Mouse (Mus musculus) midbrain, embryonic 13.5 days (tissue): ENCODE data around the gene Ifnar2. TPM values are rescaled to one million over a fixed set of nuclear protein-coding genes. Genes with fewer than 3 reads are reported as not detected.
A peak's percentile ranks its signal among the peaks of the same experiment; 100 is the strongest.

Source experiments
- ATAC-seq: fragments of 200-750 bp; cut with Nextera tagmentation; 2 replicates; pipeline ENCODE4 v1.8.0; 2017; ENCODE audit warnings: mild to moderate bottlenecking, moderate TSS enrichment, moderate library complexity
- H3K27ac ChIP-seq: fragments of 300-500 bp; sonication (generic); 2 replicates; pipeline ENCODE4 v1.5.1; 2015; ENCODE audit warnings: inconsistent platforms, mild to moderate bottlenecking, moderate library complexity
- H3K27me3 ChIP-seq: fragments of 300-500 bp; sonication (generic); 2 replicates; pipeline ENCODE4 v1.6.1; 2015; ENCODE audit warnings: mild to moderate bottlenecking, inconsistent platforms
- H3K36me3 ChIP-seq: fragments of 300-500 bp; sonication (generic); 2 replicates; pipeline ENCODE4 v1.6.1; 2015; ENCODE audit warnings: mild to moderate bottlenecking, inconsistent platforms
- H3K4me1 ChIP-seq: fragments of 300-500 bp; sonication (generic); replicated peaks from 2 replicates; pipeline ENCODE4 v1.6.1; 2015; ENCODE audit warnings: inconsistent platforms
- H3K4me2 ChIP-seq: fragments of 300-500 bp; sonication (generic); replicated peaks from 2 replicates; pipeline ENCODE4 v1.6.1; 2015; ENCODE audit warnings: moderate library complexity, mild to moderate bottlenecking, inconsistent platforms
- H3K4me3 ChIP-seq: fragments of 300-500 bp; sonication (generic); replicated peaks from 2 replicates; pipeline ENCODE4 v1.5.1; 2015; ENCODE audit warnings: mild to moderate bottlenecking, inconsistent platforms
- H3K9ac ChIP-seq: fragments of 300-500 bp; sonication (generic); replicated peaks from 2 replicates; pipeline ENCODE4 v1.6.1; 2015; ENCODE audit warnings: mild to moderate bottlenecking, inconsistent platforms
- H3K9me3 ChIP-seq: fragments of 300-500 bp; sonication (generic); 2 replicates; pipeline ENCODE4 v1.6.1; 2016; ENCODE audit warnings: mild to moderate bottlenecking, inconsistent platforms
- WGBS: fragments of 180-500 bp; shearing (Covaris S2); methylation state at CpG from one replicate; pipeline ENCODE4 v1.1.7; 2015; 5-methylcytosine and 5-hydroxymethylcytosine counted together
- polyA plus RNA-seq: library from polyadenylated mRNA; unstranded; fragments of >200 nt; fragmentation: Nextera tagmentation; extraction: Ambion mirVana; gene quantifications from 2 replicates; pipeline ENCODE4 v1.2.1, GENCODE M21; 2015

Ifnar2 gene
- polyA plus RNA-seq, 1 experiment from 2014 or later: 28.3 TPM

- ATAC-seq: no peak
- WGBS: 67% methylated on average over 10 of the region's 10 CpGs
- no peak overlapping the region for H3K9ac ChIP-seq
- no peaks in the 10 kb centered on the region for H3K4me1 ChIP-seq
- peaks cover 44% of the 10 kb centered on the region for H3K36me3 ChIP-seq
- no peak overlapping the region for H3K4me2 ChIP-seq
- no peaks in the 10 kb centered on the region for H3K27me3 ChIP-seq
- no peaks in the 10 kb centered on the region for H3K9me3 ChIP-seq
- H3K4me3 ChIP-seq: no peak overlapping the region
- H3K27ac ChIP-seq: no peak overlapping the region
These were observed 24.4 kb downstream of the Ifnar2 start for GRCm38 (mm10) chr16:91396844-91397537.

DNA sequence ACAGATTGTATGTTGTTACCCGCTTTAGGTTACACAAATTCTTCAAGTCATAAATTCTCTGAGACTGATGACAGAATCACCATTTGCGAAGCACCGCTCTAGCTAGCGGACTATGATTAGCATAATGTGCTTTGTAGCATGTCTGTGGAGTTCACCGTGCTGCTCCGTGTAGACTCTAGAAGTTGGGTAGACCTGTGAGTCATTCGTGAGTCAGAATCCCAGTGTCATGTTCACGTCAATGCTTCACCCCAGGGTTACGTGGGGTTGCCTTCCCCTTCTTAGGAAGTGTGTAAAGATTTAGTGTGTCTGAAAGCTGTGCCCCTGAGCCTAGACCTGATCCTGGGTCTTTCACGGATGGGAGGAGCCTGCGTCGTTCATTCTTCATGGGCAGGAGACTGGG is 25.4 kb downstream of the Ifnar2 start:
- ATAC-seq: no peak
- no peak overlapping the region for H3K4me2 ChIP-seq
- no peaks in the 10 kb centered on the region for H3K4me1 ChIP-seq
- H3K4me3 ChIP-seq: no peak overlapping the region
- 92% methylated on average over 12 of the region's 12 CpGs for WGBS
- H3K27ac ChIP-seq: no peak overlapping the region
- no peaks in the 10 kb centered on the region for H3K9me3 ChIP-seq
- no peak overlapping the region for H3K9ac ChIP-seq
- peaks cover 34% of the 10 kb centered on the region for H3K36me3 ChIP-seq
- H3K27me3 ChIP-seq: no peaks in the 10 kb centered on the region

- no peak for ATAC-seq
- no peak overlapping the region for H3K27ac ChIP-seq
- no peaks in the 10 kb centered on the region for H3K9me3 ChIP-seq
- H3K9ac ChIP-seq: no peak overlapping the region
- no peak overlapping the region for H3K4me2 ChIP-seq
- H3K36me3 ChIP-seq: peaks cover 31% of the 10 kb centered on the region
- no peak overlapping the region for H3K4me3 ChIP-seq
- H3K4me1 ChIP-seq: no peaks in the 10 kb centered on the region
- no peaks in the 10 kb centered on the region for H3K27me3 ChIP-seq
- WGBS: 91% methylated on average over 7 of the region's 7 CpGs
These were observed 26.4 kb downstream of the Ifnar2 start for GRCm38 (mm10) chr16:91398944-91399343.

DNA sequence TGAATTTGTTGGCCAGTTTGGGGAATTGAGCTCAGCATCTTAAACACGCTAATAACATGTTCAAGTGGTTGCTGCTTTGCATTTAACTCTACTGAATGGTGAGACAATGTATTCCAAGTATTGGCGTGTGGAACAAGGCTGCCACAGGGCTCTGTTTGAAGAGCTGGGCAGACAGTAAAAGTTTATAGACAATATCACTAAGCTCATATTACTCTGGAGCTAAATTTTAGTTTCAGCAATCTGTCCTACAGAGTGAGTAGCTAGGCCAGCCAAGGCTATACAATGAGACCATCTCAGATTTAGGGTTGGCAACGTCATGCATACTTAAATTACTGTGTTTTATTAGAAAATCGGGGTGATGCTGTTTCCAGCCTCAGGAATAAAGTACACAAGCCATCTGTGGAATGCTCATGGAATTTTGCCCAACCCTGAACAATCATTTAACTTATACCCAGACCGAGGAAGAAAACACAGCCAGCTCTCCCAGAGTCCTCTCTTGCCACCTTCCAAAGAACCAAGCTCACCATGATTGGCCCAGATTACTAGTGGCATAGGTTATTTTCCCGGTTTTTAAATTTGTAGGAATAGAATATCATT is 29.1 kb downstream of the Ifnar2 start:
- Histone ChIP-seq H3K4me3 (no peak overlapping the region), H3K9ac (no peak overlapping the region), H3K36me3 (peaks cover 15% of the 10 kb centered on the region), H3K9me3 (no peaks in the 10 kb centered on the region), H3K4me2 (no peak overlapping the region), H3K4me1 (peaks cover 9% of the 10 kb centered on the region), H3K27me3 (0 out of 2 replicates have a peak, but pooled peaks cover 4% of the 10 kb centered on the region), H3K27ac (no peak overlapping the region)
- 88% methylated on average over 6 of the region's 6 CpGs for WGBS
- ATAC-seq: no peak

DNA sequence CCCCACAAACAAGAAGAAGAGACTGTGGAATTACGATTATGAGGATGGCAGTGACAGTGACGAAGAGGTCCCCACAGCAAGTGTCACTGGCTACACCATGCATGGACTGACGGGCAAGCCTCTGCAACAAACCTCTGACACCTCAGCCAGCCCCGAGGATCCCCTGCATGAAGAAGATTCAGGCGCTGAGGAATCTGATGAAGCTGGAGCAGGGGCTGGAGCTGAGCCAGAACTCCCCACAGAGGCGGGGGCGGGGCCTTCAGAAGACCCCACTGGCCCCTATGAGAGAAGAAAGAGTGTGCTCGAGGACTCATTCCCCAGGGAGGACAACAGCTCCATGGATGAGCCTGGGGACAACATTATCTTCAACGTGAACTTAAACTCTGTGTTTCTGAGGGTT is 31.2 kb downstream of the Ifnar2 start:
- no peak overlapping the region for H3K9ac ChIP-seq
- peaks cover 13% of the 10 kb centered on the region for H3K4me1 ChIP-seq
- no peaks in the 10 kb centered on the region for H3K9me3 ChIP-seq
- H3K4me3 ChIP-seq: no peak overlapping the region
- 83% methylated on average over 9 of the region's 9 CpGs for WGBS
- 0 out of 2 replicates have a peak, but pooled peaks cover 4% of the 10 kb centered on the region for H3K27me3 ChIP-seq
- no peak overlapping the region for H3K27ac ChIP-seq
- ATAC-seq: no peak
- H3K4me2 ChIP-seq: no peak overlapping the region
- H3K36me3 ChIP-seq: peaks cover 11% of the 10 kb centered on the region

GRCm38 (mm10) chr16:91404187-91404586 is 31.6 kb downstream of the Ifnar2 start:
- Histone ChIP-seq H3K9ac (no peak overlapping the region), H3K4me3 (no peak overlapping the region), H3K4me2 (no peak overlapping the region), H3K27me3 (0 out of 2 replicates have a peak, but pooled peaks cover 4% of the 10 kb centered on the region), H3K36me3 (peaks cover 11% of the 10 kb centered on the region), H3K9me3 (no peaks in the 10 kb centered on the region), H3K4me1 (peaks cover 13% of the 10 kb centered on the region), H3K27ac (no peak overlapping the region)
- ATAC-seq: no peak
- WGBS: 95% methylated on average over 8 of the region's 8 CpGs

DNA sequence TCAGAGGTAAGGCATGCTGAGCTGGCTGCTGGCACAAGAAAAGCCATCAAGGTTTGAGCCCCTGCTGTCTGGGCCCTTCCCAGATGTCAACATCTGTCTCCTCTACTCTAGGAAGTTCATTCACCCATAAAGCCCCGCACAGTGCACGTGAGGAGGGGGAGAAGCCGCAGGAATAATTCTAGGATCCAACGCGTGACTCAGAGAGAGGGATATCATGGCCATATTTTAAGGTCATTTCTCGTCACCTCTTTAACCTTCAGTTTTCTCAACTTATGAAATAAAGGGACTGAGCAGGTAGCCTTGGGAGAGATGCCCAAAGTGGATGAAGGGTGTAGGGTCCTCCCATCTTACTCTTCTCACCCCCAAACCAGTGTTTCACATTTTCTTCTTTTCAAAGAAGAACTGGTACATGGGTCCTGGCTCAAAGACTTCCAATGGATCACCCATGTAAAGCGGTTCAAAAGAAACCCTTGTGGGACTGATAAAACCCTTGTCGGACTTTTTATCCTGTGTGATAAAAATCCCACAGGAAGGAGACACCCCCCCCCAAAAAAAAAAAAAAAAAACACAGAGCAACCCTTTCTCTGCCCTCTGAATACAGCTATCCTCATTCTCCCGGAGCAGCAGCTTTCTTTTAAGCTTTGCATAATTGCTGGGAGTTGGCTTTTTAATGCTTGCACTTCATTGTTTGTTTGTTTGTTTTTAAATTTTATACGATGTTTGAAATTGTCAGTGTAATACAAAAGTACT is 32.4 kb downstream of the Ifnar2 start:
- no peak for ATAC-seq
- Histone ChIP-seq H3K27ac (no peak overlapping the region), H3K4me2 (no peak overlapping the region), H3K9ac (no peak overlapping the region), H3K36me3 (peaks cover 11% of the 10 kb centered on the region), H3K9me3 (no peaks in the 10 kb centered on the region), H3K27me3 (0 out of 2 replicates have a peak, but pooled peaks cover 4% of the 10 kb centered on the region), H3K4me1 (peaks cover 13% of the 10 kb centered on the region), H3K4me3 (no peak overlapping the region)
- WGBS: 71% methylated on average over 10 of the region's 10 CpGs

- Histone ChIP-seq H3K4me2 (peak within 1 kb of the TSS; percentile 98), H3K9ac (peak within 1 kb of the TSS; percentile 79), H3K27me3 (0 out of 2 replicates have a peak, but pooled peaks cover 4% of the 10 kb centered on the region), H3K27ac (peak within 1 kb of the TSS; percentile 17; the same call in 1 of the 2 replicates), H3K4me3 (peak within 1 kb of the TSS; percentile 61), H3K4me1 (peaks cover 13% of the 10 kb centered on the region), H3K9me3 (no peaks in the 10 kb centered on the region), H3K36me3 (peaks cover 11% of the 10 kb centered on the region)
- WGBS: 6% methylated on average over 50 of the region's 51 CpGs
- peak; percentile 82 for ATAC-seq
These were observed 33.3 kb downstream of the Ifnar2 start, which contains the start of gene Il10rb for GRCm38 (mm10) chr16:91405640-91406584. Il10rb (plus strand) TSS chr16:91406164.

DNA sequence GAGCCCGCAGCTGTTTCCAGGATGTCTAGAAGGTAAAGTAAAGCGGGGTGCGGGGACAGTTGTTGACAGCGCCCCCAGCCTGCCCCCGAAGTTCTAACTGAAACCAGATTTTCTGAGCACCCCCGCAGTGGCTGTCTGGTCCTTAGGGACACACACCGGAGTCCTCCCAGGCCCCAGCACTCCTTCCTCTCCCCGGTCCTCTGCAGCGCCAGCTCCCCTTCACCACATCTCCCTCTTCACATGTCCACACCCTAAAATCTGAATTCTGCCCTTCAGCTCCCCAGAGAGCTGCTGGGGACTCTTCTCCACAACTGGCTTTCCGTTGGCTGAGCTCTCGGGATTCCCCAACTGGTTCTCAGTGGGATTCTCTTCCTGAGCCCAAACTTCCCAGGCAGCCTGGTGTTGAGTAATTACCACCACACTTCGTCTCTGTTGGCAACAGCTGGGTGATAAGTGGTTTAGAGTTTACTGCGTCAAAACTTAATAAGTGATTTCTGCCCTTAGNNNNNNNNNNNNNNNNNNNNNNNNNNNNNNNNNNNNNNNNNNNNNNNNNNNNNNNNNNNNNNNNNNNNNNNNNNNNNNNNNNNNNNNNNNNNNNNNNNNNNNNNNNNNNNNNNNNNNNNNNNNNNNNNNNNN is 34.1 kb downstream of the Ifnar2 start:
- Histone ChIP-seq H3K4me3 (peak overlapping the region; percentile 61), H3K36me3 (peaks cover 11% of the 10 kb centered on the region), H3K9me3 (no peaks in the 10 kb centered on the region), H3K27ac (0 out of 2 replicates have a peak overlapping the region, but pooled peaks have one; percentile 17), H3K4me2 (peak overlapping the region; percentile 98), H3K4me1 (peaks cover 13% of the 10 kb centered on the region), H3K9ac (peak overlapping the region; percentile 79), H3K27me3 (0 out of 2 replicates have a peak, but pooled peaks cover 4% of the 10 kb centered on the region)
- whole genome bisulfite sequencing: 2% methylated on average over 13 of the region's 13 CpGs
- ATAC-seq: no peak; the same call in 1 of the 2 replicates

GRCm38 (mm10) chr16:91413102-91413844 is 40.7 kb downstream of the Ifnar2 start:
- no peaks in the 10 kb centered on the region for H3K27me3 ChIP-seq
- no peak overlapping the region for H3K4me2 ChIP-seq
- H3K4me1 ChIP-seq: no peaks in the 10 kb centered on the region
- H3K36me3 ChIP-seq: no peaks in the 10 kb centered on the region
- H3K27ac ChIP-seq: no peak overlapping the region
- H3K4me3 ChIP-seq: no peak overlapping the region
- no peaks in the 10 kb centered on the region for H3K9me3 ChIP-seq
- no peak for ATAC-seq
- no peak overlapping the region for H3K9ac ChIP-seq
- 80% methylated on average over 12 of the region's 12 CpGs for WGBS
